Mouse (Mus musculus): ENCODE measurements at regions not wholly inside any gene's neighbourhood (a gene's known extent, or its start where the extent isn't known, plus 50 kb on each side); places are given as distances from the start of the nearest gene placed in this dataset.

- TF ChIP-seq POLR2A (IDR thresholded peaks at IDR 0.05; ENCODE audit: borderline replicate concordance, extremely low read depth, insufficient read depth, insufficient read length, poor library complexity, severe bottlenecking) (no peak), CTCF (IDR thresholded peaks at IDR 0.05; ENCODE audit: borderline replicate concordance, extremely low read depth, insufficient read depth, insufficient read length) (no peak)
Measured at GRCm38 (mm10) chr2:79544793-79545260, 88.2 kb upstream of the Cerkl start.

Measured in brain, embryonic 14.5 days (tissue).